Mouse (Mus musculus) megakaryocyte-erythroid progenitor cell, adult 5-6 weeks (primary cell): Measurements from ENCODE around the gene Dab1. TPM values are rescaled to one million over a fixed set of nuclear protein-coding genes. Genes with fewer than 3 reads are reported as not detected.

Source experiments
- ATAC-seq: replicated peaks from 2 replicates; pipeline ENCODE4 v1.8.0; 2016; ENCODE audit warnings: mild to moderate bottlenecking, inconsistent platforms; ENCODE audit not compliant: severe bottlenecking, poor library complexity, low FRiP score, low TSS enrichment
- total RNA-seq, 2 experiments: library from RNA; stranded (forward) in 1 of 2; stranded (reverse) in 1 of 2; fragments of 200-1000, 215-1000 nt in 1 of 2; fragments of >200 nt in 1 of 2; fragmentation: Nextera tagmentation in 1 of 2; gene quantifications; 2 replicates each; pipeline ENCODE4 v1.2.3; 2014 to 2017

Dab1 gene
- total RNA-seq, 2 experiments from 2014 or later, result not detected

- ATAC-seq, result no peak
Measured at GRCm38 (mm10) chr4:104204047-104204446, 584.9 kb downstream of the Dab1 start.

GRCm38 (mm10) chr4:104206639-104207038 is 587.5 kb downstream of the Dab1 start:
- ATAC-seq, result no peak

- no peak for ATAC-seq
Measured at GRCm38 (mm10) chr4:104209081-104209480, 589.9 kb downstream of the Dab1 start.

GRCm38 (mm10) chr4:104210796-104211195 is 591.6 kb downstream of the Dab1 start:
- ATAC-seq, result no peak

- no peak for ATAC-seq
Measured at GRCm38 (mm10) chr4:104211531-104212455, 592.6 kb downstream of the Dab1 start.

GRCm38 (mm10) chr4:104214724-104215123 is 595.6 kb downstream of the Dab1 start:
- ATAC-seq, result no peak

GRCm38 (mm10) chr4:104217336-104217735 is 598.2 kb downstream of the Dab1 start:
- no peak for ATAC-seq

- ATAC-seq, result no peak
Measured at GRCm38 (mm10) chr4:104218765-104219164, 599.6 kb downstream of the Dab1 start.

GRCm38 (mm10) chr4:104220099-104220498 is 600.9 kb downstream of the Dab1 start:
- ATAC-seq, result no peak

- no peak for ATAC-seq
Measured at GRCm38 (mm10) chr4:104229296-104229695, 610.1 kb downstream of the Dab1 start.

GRCm38 (mm10) chr4:104246506-104246905 is 627.3 kb downstream of the Dab1 start:
- ATAC-seq, result no peak

- ATAC-seq, result no peak
Measured at GRCm38 (mm10) chr4:104249462-104249861, 630.3 kb downstream of the Dab1 start.

GRCm38 (mm10) chr4:104257776-104258175 is 638.6 kb downstream of the Dab1 start:
- ATAC-seq, result no peak

- no peak for ATAC-seq
Measured at GRCm38 (mm10) chr4:104269422-104270172, 650.4 kb downstream of the Dab1 start.

- ATAC-seq, result no peak
Measured at GRCm38 (mm10) chr4:104270173-104270557, 651.0 kb downstream of the Dab1 start.

- no peak for ATAC-seq
Measured at GRCm38 (mm10) chr4:104275260-104275659, 656.1 kb downstream of the Dab1 start.

- ATAC-seq, result no peak
Measured at GRCm38 (mm10) chr4:104276916-104277315, 657.8 kb downstream of the Dab1 start.

GRCm38 (mm10) chr4:104281518-104281917 is 662.4 kb downstream of the Dab1 start:
- ATAC-seq, result no peak

GRCm38 (mm10) chr4:104283906-104284305 is 664.7 kb downstream of the Dab1 start:
- ATAC-seq, result no peak

GRCm38 (mm10) chr4:104288401-104288800 is 669.2 kb downstream of the Dab1 start:
- ATAC-seq, result no peak

- no peak for ATAC-seq
Measured at GRCm38 (mm10) chr4:104301764-104302163, 682.6 kb downstream of the Dab1 start.
